Mouse (Mus musculus) liver, embryonic 16.5 days (tissue): ENCODE results near the gene Gm37240. TPM values are rescaled to one million over a fixed set of nuclear protein-coding genes. Genes with fewer than 3 reads are reported as not detected.

Experiments
- ATAC-seq: fragments of 200-750 bp; cut with Nextera tagmentation; 2 replicates; pipeline ENCODE4 v1.8.0; 2017; ENCODE audit warnings: low read depth, mild to moderate bottlenecking, moderate number of reproducible peaks, moderate library complexity
- H3K27ac ChIP-seq: fragments of 300-500 bp; sonication (generic); 2 replicates; pipeline ENCODE4 v1.5.1; 2014; ENCODE audit warnings: mild to moderate bottlenecking, low read length
- H3K27me3 ChIP-seq: fragments of 300-500 bp; sonication (generic); 2 replicates; pipeline ENCODE4 v1.6.1; 2014; ENCODE audit warnings: low read depth, low read length, mixed read lengths; ENCODE audit not compliant: control insufficient read depth, insufficient read depth
- H3K36me3 ChIP-seq: fragments of 300-500 bp; sonication (generic); 2 replicates; pipeline ENCODE4 v1.6.1; 2014; ENCODE audit warnings: mild to moderate bottlenecking; ENCODE audit not compliant: control insufficient read depth, insufficient read depth
- H3K4me1 ChIP-seq: fragments of 300-500 bp; sonication (generic); 2 replicates; pipeline ENCODE4 v1.6.1; 2014; ENCODE audit warnings: low read depth, low read length, mixed read lengths; ENCODE audit not compliant: control insufficient read depth
- H3K4me2 ChIP-seq: fragments of 300-500 bp; sonication (generic); 2 replicates; pipeline ENCODE4 v1.6.1; 2014; ENCODE audit warnings: low read depth, low read length, mixed read lengths
- H3K4me3 ChIP-seq: fragments of 300-500 bp; sonication (generic); 2 replicates; pipeline ENCODE4 v1.5.1; 2014; ENCODE audit warnings: low read depth, mild to moderate bottlenecking, low read length
- H3K9ac ChIP-seq: fragments of 300-500 bp; sonication (generic); 2 replicates; pipeline ENCODE4 v1.6.1; 2014; ENCODE audit warnings: low read depth, low read length
- H3K9me3 ChIP-seq: fragments of 300-500 bp; sonication (generic); replicated peaks from 2 replicates; pipeline ENCODE4 v1.6.1; 2016; ENCODE audit warnings: low read length; ENCODE audit not compliant: control insufficient read depth
- WGBS: fragments of 180-500 bp; shearing (Covaris S2); extraction: QIAGEN DNeasy Blood & Tissue Kit; methylation state at CpG from one replicate; pipeline ENCODE4 v1.1.7; 2014; ENCODE audit not compliant: insufficient replicate concordance; 5-methylcytosine and 5-hydroxymethylcytosine counted together
- polyA plus RNA-seq: library from polyadenylated mRNA; unstranded; fragments of >200 nt; fragmentation: Nextera tagmentation; extraction: Ambion mirVana; gene quantifications from 2 replicates; pipeline ENCODE4 v1.2.1, GENCODE M21; 2015

Gene Gm37240
- polyA plus RNA-seq, 1 experiment from 2014 or later, result 0.65 TPM

GRCm38 (mm10) chr3:84841271-84841670, 1046.0 kb downstream of the Gm37240 start:
- H3K27me3 ChIP-seq, result no peaks in the 10 kb centered on the region
- no peaks in the 10 kb centered on the region for H3K36me3 ChIP-seq
- no peaks in the 10 kb centered on the region for H3K9me3 ChIP-seq
- no peak for ATAC-seq
- no peak overlapping the region for H3K9ac ChIP-seq
- H3K4me3 ChIP-seq, result no peak overlapping the region
- H3K4me1 ChIP-seq, result no peaks in the 10 kb centered on the region
- H3K4me2 ChIP-seq, result no peak overlapping the region
- no peak overlapping the region for H3K27ac ChIP-seq
- 79% methylated on average over 4 of the region's 4 CpGs for WGBS

GRCm38 (mm10) chr3:84839499-84839898, 1047.8 kb downstream of the Gm37240 start:
- no peak overlapping the region for H3K27ac ChIP-seq
- no peak overlapping the region for H3K4me2 ChIP-seq
- no peaks in the 10 kb centered on the region for H3K9me3 ChIP-seq
- H3K4me3 ChIP-seq, result no peak overlapping the region
- H3K9ac ChIP-seq, result no peak overlapping the region
- H3K27me3 ChIP-seq, result no peaks in the 10 kb centered on the region
- 69% methylated on average over 5 of the region's 5 CpGs for WGBS
- ATAC-seq, result no peak
- no peaks in the 10 kb centered on the region for H3K4me1 ChIP-seq
- no peaks in the 10 kb centered on the region for H3K36me3 ChIP-seq

GRCm38 (mm10) chr3:84837984-84838383, 1049.3 kb downstream of the Gm37240 start:
- H3K9ac ChIP-seq, result no peak overlapping the region
- no peaks in the 10 kb centered on the region for H3K36me3 ChIP-seq
- no peak overlapping the region for H3K4me3 ChIP-seq
- no peak overlapping the region for H3K27ac ChIP-seq
- WGBS, result 70% methylated on average over 3 of the region's 3 CpGs
- ATAC-seq, result no peak
- no peaks in the 10 kb centered on the region for H3K9me3 ChIP-seq
- no peaks in the 10 kb centered on the region for H3K4me1 ChIP-seq
- H3K4me2 ChIP-seq, result no peak overlapping the region
- no peaks in the 10 kb centered on the region for H3K27me3 ChIP-seq

GRCm38 (mm10) chr3:84836029-84836428, 1051.3 kb downstream of the Gm37240 start:
- H3K27me3 ChIP-seq, result no peaks in the 10 kb centered on the region
- no peak overlapping the region for H3K9ac ChIP-seq
- H3K4me3 ChIP-seq, result no peak overlapping the region
- WGBS, result 44% methylated on average over 5 of the region's 5 CpGs
- no peaks in the 10 kb centered on the region for H3K9me3 ChIP-seq
- H3K36me3 ChIP-seq, result no peaks in the 10 kb centered on the region
- ATAC-seq, result no peak
- H3K4me2 ChIP-seq, result no peak overlapping the region
- H3K4me1 ChIP-seq, result no peaks in the 10 kb centered on the region
- no peak overlapping the region for H3K27ac ChIP-seq

- Histone ChIP-seq H3K9ac (no peak overlapping the region), H3K4me2 (no peak overlapping the region), H3K36me3 (no peaks in the 10 kb centered on the region), H3K27me3 (no peaks in the 10 kb centered on the region), H3K27ac (no peak overlapping the region), H3K4me3 (no peak overlapping the region), H3K9me3 (no peaks in the 10 kb centered on the region), H3K4me1 (peaks cover 3% of the 10 kb centered on the region; the same call in 1 of the 2 replicates)
- ATAC-seq, result no peak
- 64% methylated on average over 1 of the region's 1 CpGs for WGBS
These were observed 1058.0 kb downstream of the Gm37240 start for GRCm38 (mm10) chr3:84829366-84829765.

GRCm38 (mm10) chr3:84827617-84828016, 1059.7 kb downstream of the Gm37240 start:
- peaks cover 3% of the 10 kb centered on the region; the same call in 1 of the 2 replicates for H3K4me1 ChIP-seq
- no peaks in the 10 kb centered on the region for H3K27me3 ChIP-seq
- no peak overlapping the region for H3K9ac ChIP-seq
- no peak for ATAC-seq
- 0 out of 2 replicates have a peak, but pooled peaks cover 2% of the 10 kb centered on the region for H3K36me3 ChIP-seq
- no peak overlapping the region for H3K27ac ChIP-seq
- no peak overlapping the region for H3K4me3 ChIP-seq
- no peaks in the 10 kb centered on the region for H3K9me3 ChIP-seq
- H3K4me2 ChIP-seq, result no peak overlapping the region
- 70% methylated on average over 4 of the region's 4 CpGs for WGBS

- no peak overlapping the region for H3K27ac ChIP-seq
- 71% methylated on average over 3 of the region's 3 CpGs for WGBS
These were observed 1060.4 kb downstream of the Gm37240 start for GRCm38 (mm10) chr3:84826938-84827337.

GRCm38 (mm10) chr3:84826405-84826804, 1060.9 kb downstream of the Gm37240 start:
- peaks cover 3% of the 10 kb centered on the region; the same call in 1 of the 2 replicates for H3K4me1 ChIP-seq
- H3K4me3 ChIP-seq, result no peak overlapping the region
- no peak for ATAC-seq
- H3K27ac ChIP-seq, result no peak overlapping the region
- 0 out of 2 replicates have a peak, but pooled peaks cover 2% of the 10 kb centered on the region for H3K36me3 ChIP-seq
- H3K9ac ChIP-seq, result no peak overlapping the region
- no peaks in the 10 kb centered on the region for H3K27me3 ChIP-seq
- WGBS, result 75% methylated on average over 3 of the region's 3 CpGs
- H3K4me2 ChIP-seq, result no peak overlapping the region
- no peaks in the 10 kb centered on the region for H3K9me3 ChIP-seq

More at GRCm38 (mm10) chr3:84826938-84827337, 1060.4 kb downstream of the Gm37240 start:
- Histone ChIP-seq H3K27me3 (no peaks in the 10 kb centered on the region), H3K9ac (no peak overlapping the region), H3K4me3 (no peak overlapping the region), H3K4me1 (peaks cover 3% of the 10 kb centered on the region; the same call in 1 of the 2 replicates), H3K36me3 (0 out of 2 replicates have a peak, but pooled peaks cover 2% of the 10 kb centered on the region), H3K9me3 (no peaks in the 10 kb centered on the region), H3K4me2 (no peak overlapping the region)
- no peak for ATAC-seq

GRCm38 (mm10) chr3:84825990-84826389, 1061.3 kb downstream of the Gm37240 start:
- Histone ChIP-seq H3K27ac (no peak overlapping the region), H3K4me1 (peaks cover 3% of the 10 kb centered on the region; the same call in 1 of the 2 replicates), H3K4me2 (no peak overlapping the region), H3K4me3 (no peak overlapping the region), H3K36me3 (0 out of 2 replicates have a peak, but pooled peaks cover 2% of the 10 kb centered on the region), H3K9me3 (no peaks in the 10 kb centered on the region), H3K27me3 (no peaks in the 10 kb centered on the region), H3K9ac (no peak overlapping the region)
- WGBS, result 21% methylated on average over 5 of the region's 5 CpGs
- ATAC-seq, result no peak
